Mouse (Mus musculus) spleen, postnatal 0 days (tissue): ENCODE results near the gene Daxx. TPM values are rescaled to one million over a fixed set of nuclear protein-coding genes. Genes with fewer than 3 reads are reported as not detected.

Source experiments
- polyA plus RNA-seq: library from polyadenylated mRNA; unstranded; fragments of >200 nt; fragmentation: Nextera tagmentation; extraction: Ambion mirVana; gene quantifications from 2 replicates; pipeline ENCODE4 v1.2.1, GENCODE M21; 2015

Gene Daxx
- 27.0 and 29.1 TPM in 2 replicates for polyA plus RNA-seq

GRCm38 (mm10) chr17:33909077-33909868 lies at the start of gene Daxx:
Gene Daxx (plus strand): TSS chr17:33909414.

GRCm38 (mm10) chr17:33873537-33873936 lies 35.7 kb upstream of the Daxx start, which contains the start of gene Gm7029:
Gene Gm7029 (plus strand): TSS chr17:33873837.

GRCm38 (mm10) chr17:33890533-33891059 lies 18.6 kb upstream of the Daxx start, which contains the start of gene Kifc1:
Gene Kifc1 (minus strand): TSS chr17:33890661.

GRCm38 (mm10) chr17:33904835-33905234 lies 4.4 kb upstream of the Daxx start, which contains the start of gene Platr17:
Gene Platr17 (plus strand): TSS chr17:33905135.

GRCm38 (mm10) chr17:33915671-33916250 lies 6.5 kb downstream of the Daxx start, which contains the start of the genes Tapbp and Zbtb22:
Gene Tapbp (plus strand): TSS chr17:33915899.
Gene Zbtb22 (plus strand): TSS chr17:33915904.

GRCm38 (mm10) chr17:33929371-33930279 lies 20.4 kb downstream of the Daxx start, which contains the start of gene Rgl2:
Gene Rgl2 (plus strand): TSS chr17:33929543.

GRCm38 (mm10) chr17:33940206-33940805 lies 31.1 kb downstream of the Daxx start, which contains the start of the genes Pfdn6 and Wdr46:
Gene Pfdn6 (minus strand): TSS chr17:33940343.
Gene Wdr46 (plus strand): TSS chr17:33940660.

GRCm38 (mm10) chr17:33951021-33951946 lies 42.1 kb downstream of the Daxx start, which contains the start of gene B3galt4:
Gene B3galt4 (minus strand): TSS chr17:33951488.

GRCm38 (mm10) chr17:33955555-33956214 lies 46.5 kb downstream of the Daxx start, which contains the start of the genes Vps52 and Rps18:
Gene Vps52 (plus strand): TSS chr17:33955812.
Gene Rps18 (minus strand): TSS chr17:33956001.

Other genes with a start within 250 kb of the Daxx start
- 201 and 207 TPM in 2 replicates for gene Hnrnpm, start 222.6 kb upstream of the Daxx start, polyA plus RNA-seq
- gene March2, start 190.7 kb upstream of the Daxx start, polyA plus RNA-seq, result 242 and 248 TPM in 2 replicates
- gene Rab11b, start 148.9 kb upstream of the Daxx start, polyA plus RNA-seq, result 138 and 157 TPM in 2 replicates
- gene Angptl4, start 127.6 kb upstream of the Daxx start, polyA plus RNA-seq, result 37.2 and 37.6 TPM in 2 replicates
- 27.7 and 41.7 TPM in 2 replicates for gene Kank3, start 98.9 kb upstream of the Daxx start, polyA plus RNA-seq
- 1,075 and 1,076 TPM in 2 replicates for gene Rps28, start 84.9 kb upstream of the Daxx start, polyA plus RNA-seq
- gene Ndufa7, start 84.8 kb upstream of the Daxx start, polyA plus RNA-seq, result 294 and 300 TPM in 2 replicates
- gene Cd320, start 66.3 kb upstream of the Daxx start, polyA plus RNA-seq, result 14.3 and 19.1 TPM in 2 replicates
- not detected in 2 replicates for gene Gm7029, start 35.6 kb upstream of the Daxx start, polyA plus RNA-seq
- 7.4 and 8.4 TPM in 2 replicates for gene Kifc1, start 18.8 kb upstream of the Daxx start, polyA plus RNA-seq
- gene Platr17, start 4.3 kb upstream of the Daxx start, polyA plus RNA-seq, result 0.77 and 1.2 TPM in 2 replicates
- gene Tapbp, start 6.5 kb downstream of the Daxx start, polyA plus RNA-seq, result 70.3 and 83.6 TPM in 2 replicates
- 11.8 and 12.6 TPM in 2 replicates for gene Zbtb22, start 6.5 kb downstream of the Daxx start, polyA plus RNA-seq
- 16.8 and 22.9 TPM in 2 replicates for gene Rgl2, start 20.1 kb downstream of the Daxx start, polyA plus RNA-seq
- gene Pfdn6, start 30.9 kb downstream of the Daxx start, polyA plus RNA-seq, result 147 and 152 TPM in 2 replicates
- 20.6 and 20.9 TPM in 2 replicates for gene Wdr46, start 31.2 kb downstream of the Daxx start, polyA plus RNA-seq
- 3.7 and 4.2 TPM in 2 replicates for gene B3galt4, start 42.1 kb downstream of the Daxx start, polyA plus RNA-seq
- gene Vps52, start 46.4 kb downstream of the Daxx start, polyA plus RNA-seq, result 25.5 and 27.2 TPM in 2 replicates
- gene Rps18, start 46.6 kb downstream of the Daxx start, polyA plus RNA-seq, result 2,156 and 2,219 TPM in 2 replicates
- gene H2-K1, start 90.9 kb downstream of the Daxx start, polyA plus RNA-seq, result 186 and 228 TPM in 2 replicates
- 8.9 and 11.6 TPM in 2 replicates for gene Ring1, start 115.3 kb downstream of the Daxx start, polyA plus RNA-seq
- gene H2-Ke6, start 118.6 kb downstream of the Daxx start, polyA plus RNA-seq, result 36.1 and 46.0 TPM in 2 replicates
- 58.1 and 68.4 TPM in 2 replicates for gene Slc39a7, start 122.3 kb downstream of the Daxx start, polyA plus RNA-seq
- gene Rxrb, start 122.4 kb downstream of the Daxx start, polyA plus RNA-seq, result 26.4 and 30.3 TPM in 2 replicates
- gene Col11a2, start 130.0 kb downstream of the Daxx start, polyA plus RNA-seq, result 0.32 and 0.93 TPM in 2 replicates
- 2.5 and 4.4 TPM in 2 replicates for gene H2-Oa, start 182.9 kb downstream of the Daxx start, polyA plus RNA-seq
- gene H2-DMa, start 210.1 kb downstream of the Daxx start, polyA plus RNA-seq, result 19.0 and 25.7 TPM in 2 replicates
- 56.4 and 65.3 TPM in 2 replicates for gene Brd2, start 213.2 kb downstream of the Daxx start, polyA plus RNA-seq
- 4.8 and 5.6 TPM in 2 replicates for gene H2-DMb2, start 233.9 kb downstream of the Daxx start, polyA plus RNA-seq
- 4.4 and 8.9 TPM in 2 replicates for gene H2-DMb1, start 243.7 kb downstream of the Daxx start, polyA plus RNA-seq